Mouse (Mus musculus): ENCODE measurements around the gene Fam129a. TPM values are rescaled to one million over a fixed set of nuclear protein-coding genes. Genes with fewer than 3 reads are reported as not detected.

The Fam129a gene
- polyA plus RNA-seq, 1 experiment: 19.8 TPM

DNA sequence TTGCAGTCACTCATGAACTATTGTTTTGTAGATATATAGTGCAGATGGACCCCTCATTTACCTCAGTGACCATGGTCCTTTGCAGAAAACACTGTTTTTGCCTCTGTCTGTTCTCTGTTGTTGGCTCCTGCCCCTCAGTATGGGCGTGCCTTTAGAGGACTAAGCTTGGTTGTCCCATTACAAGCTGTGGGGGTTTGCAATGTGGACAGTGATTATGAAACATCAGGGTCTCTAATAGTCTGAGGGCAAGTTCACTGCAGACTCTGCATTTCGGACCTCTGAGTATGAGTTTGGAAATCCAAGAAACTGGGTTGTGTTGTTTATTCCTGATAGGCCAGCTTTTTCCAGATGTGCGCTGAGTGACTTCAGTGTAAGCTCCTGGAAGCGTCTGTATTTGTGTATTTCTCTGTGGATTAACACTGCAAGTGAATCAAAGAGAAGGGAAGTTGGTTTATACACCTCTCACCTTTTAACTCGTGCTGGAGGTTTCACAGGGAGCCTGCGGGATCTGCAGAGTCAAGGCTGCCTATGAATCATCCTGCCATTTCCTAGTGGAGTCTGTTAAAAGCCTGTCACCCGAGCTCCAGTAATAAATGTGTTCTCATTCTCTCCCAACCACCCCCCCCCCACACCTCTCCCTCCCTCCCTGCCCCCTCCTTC is 58.7 kb downstream of the Fam129a start:
- Histone ChIP-seq H3K4me3 (ENCODE audit: insufficient read depth, low read depth, low read length) (no peak overlapping the region), H3K27ac (replicated peaks; ENCODE audit: low read depth, low read length) (no peak overlapping the region)

GRCm38 (mm10) chr1:151630251-151630628 is 59.3 kb downstream of the Fam129a start:
- Histone ChIP-seq H3K27ac (replicated peaks; ENCODE audit: low read depth, low read length) (no peak overlapping the region), H3K4me3 (ENCODE audit: insufficient read depth, low read depth, low read length) (no peak overlapping the region), H3K4me1 (ENCODE audit: control insufficient read depth, insufficient read depth, insufficient read length, low read length) (no peaks in the 10 kb centered on the region; the same call in 1 of the 2 replicates)

More for the DNA sequence above, 58.7 kb downstream of the Fam129a start:
- H3K4me1 ChIP-seq (ENCODE audit: control insufficient read depth, insufficient read depth, insufficient read length, low read length): no peaks in the 10 kb centered on the region; the same call in 1 of the 2 replicates

DNA sequence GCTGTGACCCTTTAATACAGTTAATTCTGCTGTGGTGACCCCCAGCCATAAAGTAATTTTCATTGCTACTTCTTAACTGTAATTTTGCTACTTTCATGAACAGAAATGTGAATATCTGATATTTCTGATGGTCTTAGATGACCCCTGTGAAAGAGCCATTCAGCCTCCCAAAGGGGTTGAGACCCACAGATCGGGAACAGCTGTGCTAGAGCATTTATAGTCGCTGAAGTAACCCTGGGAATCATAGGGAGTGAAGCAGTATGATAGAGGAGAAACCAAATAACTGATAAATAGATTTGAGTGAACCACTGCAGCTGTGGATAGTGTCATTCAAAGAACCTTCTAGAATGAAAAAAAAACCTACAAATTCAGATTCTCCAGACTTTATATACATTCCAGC is 60.1 kb downstream of the Fam129a start:
- no peak overlapping the region for H3K27ac ChIP-seq (replicated peaks; ENCODE audit: low read depth, low read length)
- H3K4me1 ChIP-seq (ENCODE audit: control insufficient read depth, insufficient read depth, insufficient read length, low read length): no peaks in the 10 kb centered on the region; the same call in 1 of the 2 replicates

DNA sequence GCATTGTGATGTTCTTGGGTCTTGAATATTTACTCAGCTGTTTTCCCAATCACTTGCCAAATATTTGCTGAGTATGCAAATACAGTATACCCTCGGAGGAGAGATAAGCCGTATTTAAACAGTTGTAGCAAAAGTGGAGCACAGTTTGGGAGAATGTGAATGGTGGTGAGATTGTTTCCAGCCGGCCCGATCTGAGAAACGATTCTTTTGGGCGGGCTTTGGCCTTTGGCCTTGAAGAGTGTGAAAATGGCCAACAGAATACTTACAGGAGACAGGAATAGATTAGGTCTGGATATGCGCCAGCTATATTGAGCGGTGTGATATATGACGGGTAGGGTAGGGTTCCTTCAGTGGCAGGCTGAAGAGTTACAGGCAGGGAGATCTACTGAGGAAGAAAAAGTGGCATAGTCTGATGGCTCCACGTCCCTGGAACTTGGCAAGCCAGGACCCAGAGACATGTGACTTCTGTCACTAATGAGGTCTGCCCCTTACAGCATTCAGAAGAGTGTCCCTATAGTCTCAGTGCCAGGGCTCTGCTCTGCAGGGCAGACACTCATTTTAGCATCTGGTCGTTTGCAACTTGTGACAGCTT is 60.8 kb downstream of the Fam129a start:
- H3K4me3 ChIP-seq (ENCODE audit: insufficient read depth, low read depth, low read length): no peak overlapping the region
- no peaks in the 10 kb centered on the region; the same call in 1 of the 2 replicates for H3K4me1 ChIP-seq (ENCODE audit: control insufficient read depth, insufficient read depth, insufficient read length, low read length)
- no peak overlapping the region for H3K27ac ChIP-seq (replicated peaks; ENCODE audit: low read depth, low read length)

More for the DNA sequence above, 60.1 kb downstream of the Fam129a start:
- no peak overlapping the region for H3K4me3 ChIP-seq (ENCODE audit: insufficient read depth, low read depth, low read length)

DNA sequence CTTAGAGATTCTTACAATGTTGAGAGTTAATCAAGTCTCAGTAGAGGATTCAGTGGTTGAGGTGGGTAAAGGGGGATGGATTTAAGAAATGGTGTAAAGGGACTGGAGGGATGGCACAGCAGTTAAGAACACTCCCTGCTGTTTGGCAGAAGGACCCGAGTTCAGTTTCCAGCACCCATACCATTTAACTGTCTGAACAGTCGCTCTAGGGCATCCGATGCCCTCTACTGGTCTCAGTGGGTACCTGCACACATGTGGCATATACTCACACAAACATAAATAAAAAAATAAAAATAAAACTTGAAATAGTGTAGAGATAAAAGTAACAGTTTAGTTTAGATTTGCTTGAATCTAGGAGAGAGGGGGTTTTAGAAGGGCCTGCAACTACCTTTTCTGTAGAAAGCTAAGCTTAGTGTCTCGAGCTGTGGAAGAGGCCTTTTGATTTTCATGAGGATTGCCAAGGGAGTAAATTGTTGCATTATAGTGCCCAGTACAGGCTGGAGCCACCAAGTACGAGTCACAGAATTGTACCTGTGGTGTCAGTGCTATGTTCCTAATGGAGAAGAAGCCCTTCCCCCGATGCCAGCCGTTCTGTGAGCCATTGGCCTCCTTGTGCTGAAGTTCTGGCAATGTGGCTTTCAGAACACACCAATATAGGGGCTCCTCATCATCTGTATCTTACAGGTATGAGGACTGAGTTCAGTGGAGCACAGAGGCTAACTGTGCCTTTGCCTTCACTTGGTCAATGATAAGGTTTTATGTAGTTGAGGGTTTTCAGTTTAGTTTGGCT is 61.8 kb downstream of the Fam129a start:
- H3K4me3 ChIP-seq (ENCODE audit: insufficient read depth, low read depth, low read length): no peak overlapping the region
- no peaks in the 10 kb centered on the region; the same call in 1 of the 2 replicates for H3K4me1 ChIP-seq (ENCODE audit: control insufficient read depth, insufficient read depth, insufficient read length, low read length)
- no peak overlapping the region for H3K27ac ChIP-seq (replicated peaks; ENCODE audit: low read depth, low read length)

GRCm38 (mm10) chr1:151636637-151637036 is 65.7 kb downstream of the Fam129a start:
- H3K4me3 ChIP-seq (ENCODE audit: insufficient read depth, low read depth, low read length): no peak overlapping the region
- peaks cover 4% of the 10 kb centered on the region; the same call in 1 of the 2 replicates for H3K4me1 ChIP-seq (ENCODE audit: control insufficient read depth, insufficient read depth, insufficient read length, low read length)
- no peak overlapping the region for H3K27ac ChIP-seq (replicated peaks; ENCODE audit: low read depth, low read length)

- Histone ChIP-seq H3K4me3 (ENCODE audit: insufficient read depth, low read depth, low read length) (no peak overlapping the region), H3K4me1 (ENCODE audit: control insufficient read depth, insufficient read depth, insufficient read length, low read length) (peaks cover 4% of the 10 kb centered on the region; the same call in 1 of the 2 replicates), H3K27ac (replicated peaks; ENCODE audit: low read depth, low read length) (no peak overlapping the region)
These were observed 66.5 kb downstream of the Fam129a start for GRCm38 (mm10) chr1:151637351-151637922.

- Histone ChIP-seq H3K27ac (replicated peaks; ENCODE audit: low read depth, low read length) (no peak overlapping the region), H3K4me3 (ENCODE audit: insufficient read depth, low read depth, low read length) (no peak overlapping the region), H3K4me1 (ENCODE audit: control insufficient read depth, insufficient read depth, insufficient read length, low read length) (peaks cover 4% of the 10 kb centered on the region; the same call in 1 of the 2 replicates)
These were observed 67.4 kb downstream of the Fam129a start for GRCm38 (mm10) chr1:151638357-151638756.

GRCm38 (mm10) chr1:151638770-151639169 is 67.8 kb downstream of the Fam129a start:
- Histone ChIP-seq H3K27ac (replicated peaks; ENCODE audit: low read depth, low read length) (no peak overlapping the region), H3K4me1 (ENCODE audit: control insufficient read depth, insufficient read depth, insufficient read length, low read length) (peaks cover 4% of the 10 kb centered on the region; the same call in 1 of the 2 replicates), H3K4me3 (ENCODE audit: insufficient read depth, low read depth, low read length) (no peak overlapping the region)

DNA sequence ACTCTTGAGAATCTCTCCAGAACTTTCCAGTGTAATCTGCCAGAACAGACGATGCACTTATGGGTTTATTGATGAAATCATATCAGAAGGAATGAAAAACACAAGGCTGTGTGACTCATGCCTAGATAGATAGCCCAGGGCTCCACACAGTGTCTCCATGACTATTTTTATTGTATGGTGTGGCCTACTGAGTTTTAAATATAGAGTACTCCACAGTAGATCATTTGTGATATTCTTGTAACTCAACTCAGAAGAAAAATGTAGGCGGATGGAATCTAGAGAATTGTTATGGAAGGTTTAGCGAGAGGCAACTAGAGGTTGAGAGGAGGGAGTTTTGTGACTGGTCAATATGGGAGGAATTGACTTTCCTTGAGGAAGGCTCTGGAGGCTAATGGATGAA is 75.4 kb downstream of the Fam129a start:
- H3K27ac ChIP-seq (replicated peaks; ENCODE audit: low read depth, low read length): no peak overlapping the region
- H3K4me3 ChIP-seq (ENCODE audit: insufficient read depth, low read depth, low read length): no peak overlapping the region
- H3K4me1 ChIP-seq (ENCODE audit: control insufficient read depth, insufficient read depth, insufficient read length, low read length): no peaks in the 10 kb centered on the region

DNA sequence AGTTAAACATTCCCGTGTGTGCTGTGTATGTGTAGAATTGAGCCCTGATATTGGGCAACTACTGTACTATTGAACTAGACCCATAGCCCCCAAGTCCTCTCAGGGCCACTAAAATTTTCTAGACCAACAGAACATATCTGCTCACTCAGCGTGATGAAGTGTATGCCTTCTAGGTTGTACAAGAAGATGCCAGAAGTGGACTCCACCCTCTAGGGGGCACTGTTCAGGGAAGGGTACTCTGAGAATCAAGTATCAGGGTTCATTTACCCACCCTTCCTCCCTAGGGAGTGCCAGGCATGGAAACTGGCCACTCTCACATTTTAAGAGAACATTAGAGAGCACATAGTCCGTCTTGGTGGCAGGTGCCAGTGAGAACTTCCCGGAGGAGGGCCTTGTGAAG is 77.1 kb downstream of the Fam129a start:
- H3K4me3 ChIP-seq (ENCODE audit: insufficient read depth, low read depth, low read length): no peak overlapping the region
- H3K27ac ChIP-seq (replicated peaks; ENCODE audit: low read depth, low read length): no peak overlapping the region
- no peaks in the 10 kb centered on the region for H3K4me1 ChIP-seq (ENCODE audit: control insufficient read depth, insufficient read depth, insufficient read length, low read length)

DNA sequence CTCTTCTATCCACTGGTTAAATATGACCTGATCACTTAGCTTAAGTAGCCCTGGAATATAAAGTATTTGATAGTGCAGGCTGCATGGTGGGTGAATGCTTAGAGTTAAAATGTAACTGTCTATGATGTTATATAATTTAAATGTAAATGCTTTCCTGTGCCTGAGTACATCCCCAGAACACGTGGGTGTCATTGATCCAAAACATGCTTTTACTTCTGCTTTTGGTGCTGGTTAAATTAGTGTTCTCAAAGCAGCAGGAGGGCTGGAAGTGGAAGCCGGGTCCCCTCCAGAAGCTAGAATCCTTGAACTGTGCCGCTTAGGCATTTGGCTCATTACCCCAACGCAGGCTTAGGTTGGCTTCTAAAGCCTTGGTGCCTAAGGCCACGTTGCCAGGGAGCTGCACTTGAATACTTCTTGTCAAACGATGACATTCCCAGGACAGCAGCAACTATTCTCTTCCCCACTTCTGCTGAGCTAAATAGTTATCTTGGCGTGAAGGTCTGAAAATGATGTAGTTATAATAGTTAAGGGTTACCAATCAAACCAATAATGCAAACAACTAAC is 86.1 kb downstream of the Fam129a start:
- Histone ChIP-seq H3K4me1 (ENCODE audit: control insufficient read depth, insufficient read depth, insufficient read length, low read length) (peaks cover 4% of the 10 kb centered on the region), H3K27ac (replicated peaks; ENCODE audit: low read depth, low read length) (no peak overlapping the region), H3K4me3 (ENCODE audit: insufficient read depth, low read depth, low read length) (no peak overlapping the region)

DNA sequence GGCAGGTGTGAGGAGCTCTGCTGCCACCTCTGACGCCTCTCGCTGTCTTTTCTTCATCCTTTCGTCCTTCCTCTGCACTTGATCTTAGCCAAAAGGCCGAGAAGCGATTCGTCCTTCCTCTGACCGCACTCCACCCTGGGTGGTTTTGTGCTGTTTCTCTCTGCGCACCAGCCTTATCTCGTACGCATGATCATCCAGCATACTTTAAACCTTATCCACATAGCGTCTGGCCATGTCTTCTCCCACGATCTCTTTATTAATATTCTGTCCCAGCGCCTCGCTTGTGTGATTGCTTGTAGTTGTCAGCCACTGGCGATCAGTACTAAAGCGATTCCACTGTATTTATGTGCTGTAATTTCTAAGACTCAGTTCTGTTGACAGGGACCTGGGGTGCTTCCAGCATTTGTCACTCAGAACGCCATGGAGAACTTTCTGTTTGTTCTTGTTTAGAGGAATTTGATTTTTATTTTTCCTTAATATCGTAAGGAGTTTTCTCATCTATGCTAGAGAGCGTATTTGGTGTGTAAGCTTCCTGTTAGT is 87.4 kb downstream of the Fam129a start:
- Histone ChIP-seq H3K27ac (replicated peaks; ENCODE audit: low read depth, low read length) (peak overlapping the region; percentile 22; the same call in 1 of the 2 replicates), H3K4me1 (ENCODE audit: control insufficient read depth, insufficient read depth, insufficient read length, low read length) (peaks cover 4% of the 10 kb centered on the region), H3K4me3 (ENCODE audit: insufficient read depth, low read depth, low read length) (peak overlapping the region; percentile 15)

- peaks cover 4% of the 10 kb centered on the region for H3K4me1 ChIP-seq (ENCODE audit: control insufficient read depth, insufficient read depth, insufficient read length, low read length)
- H3K4me3 ChIP-seq (ENCODE audit: insufficient read depth, low read depth, low read length): no peak overlapping the region
- no peak overlapping the region for H3K27ac ChIP-seq (replicated peaks; ENCODE audit: low read depth, low read length)
These were observed 88.7 kb downstream of the Fam129a start for GRCm38 (mm10) chr1:151659636-151660035.

Measured in brown adipose tissue, adult 24 weeks (tissue).